Mouse (Mus musculus) stomach, embryonic 15.5 days (tissue): ENCODE measurements around the gene Lmntd1. TPM values are rescaled to one million over a fixed set of nuclear protein-coding genes. Genes with fewer than 3 reads are reported as not detected.
A peak's percentile ranks its signal among the peaks of the same experiment; 100 is the strongest.

ENCODE experiments used
- ATAC-seq: fragments of 200-750 bp; cut with Nextera tagmentation; 2 replicates; pipeline ENCODE4 v1.8.0; 2017; ENCODE audit warnings: low read depth, moderate number of reproducible peaks, moderate TSS enrichment; ENCODE audit not compliant: insufficient read depth, low FRiP score
- H3K27ac ChIP-seq: fragments of 300-500 bp; sonication (generic); 2 replicates; pipeline ENCODE4 v1.5.1; 2015; ENCODE audit warnings: mild to moderate bottlenecking, inconsistent platforms
- H3K27me3 ChIP-seq: fragments of 300-500 bp; sonication (generic); replicated peaks from 2 replicates; pipeline ENCODE4 v1.6.1; 2015; ENCODE audit warnings: inconsistent platforms
- H3K36me3 ChIP-seq: fragments of 300-500 bp; sonication (generic); 2 replicates; pipeline ENCODE4 v1.6.1; 2015; ENCODE audit warnings: inconsistent platforms
- H3K4me1 ChIP-seq: fragments of 300-500 bp; sonication (generic); 2 replicates; pipeline ENCODE4 v1.6.1; 2015; ENCODE audit warnings: inconsistent platforms
- H3K4me2 ChIP-seq: fragments of 300-500 bp; sonication (generic); 2 replicates; pipeline ENCODE4 v1.6.1; 2015; ENCODE audit warnings: mild to moderate bottlenecking, inconsistent platforms
- H3K4me3 ChIP-seq: fragments of 300-500 bp; sonication (generic); replicated peaks from 2 replicates; pipeline ENCODE4 v1.5.1; 2015; ENCODE audit warnings: inconsistent platforms
- H3K9ac ChIP-seq: fragments of 300-500 bp; sonication (generic); 2 replicates; pipeline ENCODE4 v1.6.1; 2015; ENCODE audit warnings: inconsistent platforms
- H3K9me3 ChIP-seq: fragments of 300-500 bp; sonication (generic); 2 replicates; pipeline ENCODE4 v1.6.1; 2016; ENCODE audit warnings: inconsistent platforms
- WGBS: fragments of 180-500 bp; shearing (Covaris S2); methylation state at CpG from one replicate; pipeline ENCODE4 v1.1.7; 2015; 5-methylcytosine and 5-hydroxymethylcytosine counted together
- polyA plus RNA-seq: library from polyadenylated mRNA; unstranded; fragments of >200 nt; fragmentation: Nextera tagmentation; extraction: Ambion mirVana; gene quantifications from 2 replicates; pipeline ENCODE4 v1.2.1, GENCODE M21; 2015

The Lmntd1 gene
- polyA plus RNA-seq, 1 experiment from 2014 or later: 1.3 TPM

DNA sequence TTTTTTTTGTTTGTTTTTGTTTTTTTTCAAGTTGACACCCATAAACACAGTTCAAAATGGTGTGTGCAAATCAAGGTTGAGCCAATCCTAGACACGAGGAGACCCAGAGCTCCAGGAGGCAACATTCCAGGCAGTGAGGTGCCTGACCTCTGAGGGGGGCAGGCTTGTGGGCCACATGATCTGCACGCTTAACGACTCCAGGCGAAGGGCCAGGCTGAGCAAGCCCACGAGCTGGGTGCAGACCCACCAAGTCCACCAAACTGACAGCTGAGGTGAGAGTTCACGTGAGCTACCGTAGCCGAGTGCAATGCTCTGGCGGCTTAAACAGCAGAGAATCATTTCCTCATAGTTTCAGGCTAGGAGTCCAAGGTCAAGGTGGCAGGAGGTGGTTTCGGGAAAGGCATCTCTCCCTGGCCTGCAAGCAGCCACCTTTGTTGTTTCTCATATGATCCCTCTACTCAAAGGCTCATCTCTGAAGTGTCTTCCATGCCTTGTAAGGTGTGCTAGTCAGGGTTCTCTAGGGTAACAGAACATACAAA, 136.7 kb downstream of the Lmntd1 start:
- H3K9me3 ChIP-seq: no peaks in the 10 kb centered on the region
- no peaks in the 10 kb centered on the region for H3K36me3 ChIP-seq
- 0 out of 2 replicates have a peak, but pooled peaks cover 7% of the 10 kb centered on the region for H3K4me1 ChIP-seq
- H3K27ac ChIP-seq: no peak overlapping the region
- WGBS: 51% methylated on average over 10 of the region's 10 CpGs
- H3K4me2 ChIP-seq: no peak overlapping the region
- no peak for ATAC-seq
- H3K4me3 ChIP-seq: no peak overlapping the region
- H3K9ac ChIP-seq: no peak overlapping the region
- no peaks in the 10 kb centered on the region for H3K27me3 ChIP-seq

DNA sequence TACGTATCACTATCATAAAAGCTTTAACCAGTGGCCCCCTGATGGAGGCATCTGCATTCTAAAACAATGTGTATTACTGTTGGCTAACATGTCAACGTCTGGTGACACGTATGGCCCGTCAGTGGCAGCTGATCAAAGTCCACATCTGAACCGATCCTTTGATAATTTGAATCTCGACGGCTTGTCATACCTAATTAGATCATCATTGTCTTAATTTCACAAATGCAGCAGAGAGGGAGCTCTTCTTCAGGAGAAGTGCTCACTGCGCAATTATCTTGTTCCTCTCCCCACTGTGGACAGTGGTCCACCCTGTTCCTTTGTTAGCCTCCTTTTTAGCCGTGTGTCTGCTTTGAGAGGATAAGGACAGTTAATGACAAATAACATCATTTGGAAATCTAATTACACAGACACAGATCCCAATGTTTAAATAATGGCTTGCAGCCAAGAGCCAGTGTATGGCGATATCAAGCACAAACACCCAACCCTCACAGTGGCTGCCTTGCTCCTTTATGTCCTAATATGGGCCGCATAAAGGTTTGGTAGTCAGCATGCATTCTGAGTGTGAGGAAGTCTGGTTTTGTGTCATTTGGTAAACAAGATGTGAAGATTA, 142.4 kb downstream of the Lmntd1 start:
- Histone ChIP-seq H3K36me3 (no peaks in the 10 kb centered on the region), H3K4me1 (no peaks in the 10 kb centered on the region), H3K4me3 (no peak overlapping the region), H3K4me2 (no peak overlapping the region), H3K27ac (no peak overlapping the region), H3K9me3 (no peaks in the 10 kb centered on the region), H3K9ac (no peak overlapping the region), H3K27me3 (no peaks in the 10 kb centered on the region)
- WGBS: 63% methylated on average over 11 of the region's 11 CpGs
- peak; percentile 27; the same call in 1 of the 2 replicates for ATAC-seq

DNA sequence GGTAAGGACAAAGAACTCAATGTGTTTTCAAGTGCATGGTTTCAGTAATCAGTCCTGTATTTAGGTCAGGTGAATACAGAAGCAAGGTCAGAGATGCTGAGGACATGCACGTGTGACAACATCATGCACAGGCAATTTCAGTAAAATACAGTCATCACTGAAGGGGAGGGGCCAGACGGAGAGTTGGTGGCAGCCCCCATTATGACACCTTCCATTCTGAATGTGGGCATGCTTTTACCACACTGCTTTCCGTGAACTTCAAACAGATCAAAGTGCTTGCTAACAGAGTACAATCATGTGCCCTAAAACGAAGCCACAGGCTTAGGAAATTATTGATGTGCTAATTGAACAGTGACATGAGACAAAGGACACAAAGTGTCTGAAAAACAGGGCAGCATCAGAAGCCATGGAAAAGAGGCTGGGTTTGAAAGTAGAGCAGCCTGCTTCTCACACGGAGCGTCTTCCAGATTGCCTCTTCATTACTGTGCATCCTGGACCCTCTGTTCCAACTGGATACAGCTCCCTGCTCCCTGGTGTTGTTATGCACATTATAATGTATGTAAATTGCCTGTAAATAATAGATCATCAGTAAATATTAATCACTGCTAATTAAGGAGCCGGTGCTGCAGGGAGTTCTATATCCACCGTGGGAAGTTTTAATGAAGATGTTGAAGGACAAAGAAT, 144.7 kb downstream of the Lmntd1 start:
- no peak overlapping the region for H3K4me2 ChIP-seq
- H3K27me3 ChIP-seq: no peaks in the 10 kb centered on the region
- 72% methylated on average over 8 of the region's 8 CpGs for WGBS
- H3K27ac ChIP-seq: no peak overlapping the region
- H3K4me3 ChIP-seq: no peak overlapping the region
- no peaks in the 10 kb centered on the region for H3K4me1 ChIP-seq
- no peaks in the 10 kb centered on the region for H3K9me3 ChIP-seq
- H3K36me3 ChIP-seq: no peaks in the 10 kb centered on the region
- no peak overlapping the region for H3K9ac ChIP-seq
- ATAC-seq: no peak

DNA sequence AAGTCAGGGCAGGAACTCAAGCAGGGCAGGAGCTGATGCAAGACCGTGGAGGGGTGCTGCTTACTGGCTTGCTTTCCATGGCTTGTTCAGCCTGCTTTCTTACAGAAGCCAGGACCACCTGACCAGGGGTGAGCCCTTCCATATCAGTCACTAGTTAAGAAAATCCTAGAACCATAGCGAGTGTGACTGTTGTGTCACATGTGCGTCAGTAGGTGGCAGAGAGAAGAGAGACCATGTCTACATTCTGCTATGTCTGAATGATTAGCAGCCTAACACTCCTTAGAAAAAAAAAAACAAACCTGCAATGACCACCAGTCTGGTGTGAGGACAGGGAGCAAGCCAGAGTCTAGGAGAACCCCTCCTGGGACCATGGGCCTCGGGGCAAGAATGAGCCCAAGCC, 150.1 kb downstream of the Lmntd1 start:
- 91% methylated on average over 4 of the region's 4 CpGs for WGBS
- no peak overlapping the region for H3K27ac ChIP-seq
- no peaks in the 10 kb centered on the region for H3K9me3 ChIP-seq
- no peak overlapping the region for H3K9ac ChIP-seq
- H3K4me2 ChIP-seq: no peak overlapping the region
- H3K4me3 ChIP-seq: no peak overlapping the region
- no peaks in the 10 kb centered on the region for H3K36me3 ChIP-seq
- H3K27me3 ChIP-seq: no peaks in the 10 kb centered on the region
- H3K4me1 ChIP-seq: no peaks in the 10 kb centered on the region
- no peak for ATAC-seq

DNA sequence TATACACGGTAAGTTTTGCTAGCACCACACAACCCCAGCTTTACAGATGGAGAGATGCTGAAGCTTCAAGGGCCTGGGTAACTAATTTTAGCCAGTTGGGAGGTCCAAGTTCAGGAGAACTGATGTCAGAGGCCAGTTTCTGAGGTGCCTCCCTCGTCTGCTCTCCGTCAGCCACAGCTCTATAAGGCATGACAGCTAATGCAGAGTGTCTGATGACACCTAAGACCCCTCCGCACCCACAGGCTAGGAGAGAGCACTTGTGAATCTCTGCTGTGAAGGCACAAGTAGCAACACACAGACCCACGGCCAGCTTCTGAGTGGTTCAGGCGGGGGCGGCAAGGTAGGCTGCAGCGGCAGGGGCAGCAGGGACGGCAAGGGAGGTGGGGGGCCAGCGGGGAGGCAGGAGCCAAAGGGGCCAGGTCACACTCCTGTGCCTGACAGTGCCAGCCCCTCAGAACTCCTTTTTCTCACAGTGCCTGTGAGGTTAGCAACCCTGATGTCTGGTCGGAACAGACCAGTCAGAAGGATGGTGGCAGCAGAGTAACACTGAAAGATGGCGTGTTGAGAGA, 151.4 kb downstream of the Lmntd1 start:
- Histone ChIP-seq H3K4me2 (no peak overlapping the region), H3K4me3 (no peak overlapping the region), H3K27me3 (no peaks in the 10 kb centered on the region), H3K9ac (no peak overlapping the region), H3K4me1 (no peaks in the 10 kb centered on the region), H3K27ac (no peak overlapping the region), H3K9me3 (no peaks in the 10 kb centered on the region), H3K36me3 (no peaks in the 10 kb centered on the region)
- no peak for ATAC-seq
- WGBS: 67% methylated on average over 12 of the region's 12 CpGs

DNA sequence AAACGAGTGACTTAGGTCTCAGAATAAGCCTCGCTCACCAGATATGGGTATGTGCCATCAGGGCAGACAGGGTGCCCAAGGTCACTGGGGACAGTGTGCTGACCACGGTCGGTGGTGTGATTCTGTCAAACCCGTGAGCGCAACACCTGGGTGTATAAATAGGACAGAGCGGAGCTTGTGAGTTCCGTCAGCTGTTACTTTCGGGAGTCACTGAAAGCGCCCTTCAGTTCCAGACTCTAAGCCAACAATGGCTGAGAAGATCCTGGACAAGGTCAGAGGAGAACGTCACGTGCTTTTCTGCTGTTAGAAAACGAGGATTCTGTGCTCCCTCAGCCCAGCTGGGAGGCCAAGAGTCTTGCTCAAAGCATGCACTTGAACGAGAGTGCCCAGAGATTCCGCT, 157.1 kb downstream of the Lmntd1 start:
- ATAC-seq: no peak
- no peak overlapping the region for H3K4me2 ChIP-seq
- no peaks in the 10 kb centered on the region for H3K9me3 ChIP-seq
- H3K27me3 ChIP-seq: no peaks in the 10 kb centered on the region
- H3K4me1 ChIP-seq: 0 out of 2 replicates have a peak, but pooled peaks cover 4% of the 10 kb centered on the region
- H3K27ac ChIP-seq: no peak overlapping the region
- H3K9ac ChIP-seq: no peak overlapping the region
- 74% methylated on average over 15 of the region's 15 CpGs for WGBS
- H3K36me3 ChIP-seq: no peaks in the 10 kb centered on the region
- no peak overlapping the region for H3K4me3 ChIP-seq

DNA sequence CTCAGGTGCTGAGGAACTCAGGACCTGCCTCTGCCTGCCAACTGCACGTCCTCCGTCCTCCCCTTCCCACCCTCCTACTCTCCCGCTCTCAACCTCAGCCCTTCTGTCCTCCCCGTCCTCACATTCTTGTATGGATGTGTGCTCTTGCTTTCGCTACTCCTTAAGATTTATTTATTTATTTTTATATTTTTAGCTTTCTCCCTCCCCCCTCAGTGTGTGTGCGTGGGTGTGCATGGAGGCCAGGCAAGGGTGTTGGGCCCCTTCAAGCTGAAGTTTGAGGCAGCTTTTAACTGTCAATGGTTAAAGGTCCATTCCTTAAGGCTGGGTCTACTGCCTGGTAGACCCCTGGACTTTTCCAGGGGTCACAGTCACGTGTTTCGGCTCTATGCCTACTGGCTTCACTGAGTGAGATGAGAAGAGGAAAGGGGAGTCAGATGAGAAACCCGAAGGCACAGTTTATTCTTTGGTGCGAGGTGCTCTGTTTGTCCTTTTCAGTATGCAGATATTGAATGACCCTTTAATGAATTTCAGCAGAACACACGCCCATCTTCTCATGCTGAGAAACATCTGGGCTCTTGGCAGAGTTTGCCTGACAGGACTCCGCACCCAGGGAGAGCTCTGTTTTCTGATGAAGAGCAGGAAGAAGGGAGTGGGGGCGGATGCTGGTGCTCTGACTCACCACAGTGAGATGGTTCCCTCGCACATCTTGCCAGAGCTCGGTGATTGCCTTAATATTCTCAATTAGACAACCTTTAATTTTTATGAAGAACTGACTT, 163.3 kb downstream of the Lmntd1 start:
- Histone ChIP-seq H3K9ac (no peak overlapping the region), H3K4me2 (no peak overlapping the region), H3K4me1 (peaks cover 7% of the 10 kb centered on the region), H3K27me3 (no peaks in the 10 kb centered on the region), H3K27ac (0 out of 2 replicates have a peak overlapping the region, but pooled peaks have one; percentile 35), H3K9me3 (no peaks in the 10 kb centered on the region), H3K4me3 (no peak overlapping the region), H3K36me3 (no peaks in the 10 kb centered on the region)
- 44% methylated on average over 15 of the region's 15 CpGs for WGBS
- ATAC-seq: no peak

DNA sequence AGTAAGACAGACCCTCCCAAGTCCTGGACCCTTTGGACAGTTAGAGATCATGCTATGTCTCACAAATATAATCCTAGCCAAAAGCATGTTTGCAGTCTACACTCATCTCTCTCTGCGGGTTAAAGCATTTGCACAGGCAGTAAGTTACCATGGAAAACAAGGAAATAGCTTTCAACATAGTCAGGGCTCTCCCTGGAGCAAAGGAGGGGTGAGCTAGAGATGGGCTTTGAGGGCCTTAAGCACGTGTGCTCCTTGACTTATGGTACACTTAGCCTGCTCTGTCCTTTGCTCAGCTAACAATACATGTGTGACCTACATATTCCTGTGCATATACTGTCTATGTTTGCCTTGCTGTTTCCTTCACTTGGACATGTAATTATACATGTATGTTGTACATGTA, 165.8 kb downstream of the Lmntd1 start:
- Histone ChIP-seq H3K9ac (no peak overlapping the region), H3K4me3 (no peak overlapping the region), H3K9me3 (no peaks in the 10 kb centered on the region), H3K27me3 (no peaks in the 10 kb centered on the region), H3K4me1 (peaks cover 9% of the 10 kb centered on the region), H3K27ac (no peak overlapping the region), H3K36me3 (no peaks in the 10 kb centered on the region), H3K4me2 (no peak overlapping the region)
- WGBS: 37% methylated on average over 2 of the region's 2 CpGs
- ATAC-seq: no peak

DNA sequence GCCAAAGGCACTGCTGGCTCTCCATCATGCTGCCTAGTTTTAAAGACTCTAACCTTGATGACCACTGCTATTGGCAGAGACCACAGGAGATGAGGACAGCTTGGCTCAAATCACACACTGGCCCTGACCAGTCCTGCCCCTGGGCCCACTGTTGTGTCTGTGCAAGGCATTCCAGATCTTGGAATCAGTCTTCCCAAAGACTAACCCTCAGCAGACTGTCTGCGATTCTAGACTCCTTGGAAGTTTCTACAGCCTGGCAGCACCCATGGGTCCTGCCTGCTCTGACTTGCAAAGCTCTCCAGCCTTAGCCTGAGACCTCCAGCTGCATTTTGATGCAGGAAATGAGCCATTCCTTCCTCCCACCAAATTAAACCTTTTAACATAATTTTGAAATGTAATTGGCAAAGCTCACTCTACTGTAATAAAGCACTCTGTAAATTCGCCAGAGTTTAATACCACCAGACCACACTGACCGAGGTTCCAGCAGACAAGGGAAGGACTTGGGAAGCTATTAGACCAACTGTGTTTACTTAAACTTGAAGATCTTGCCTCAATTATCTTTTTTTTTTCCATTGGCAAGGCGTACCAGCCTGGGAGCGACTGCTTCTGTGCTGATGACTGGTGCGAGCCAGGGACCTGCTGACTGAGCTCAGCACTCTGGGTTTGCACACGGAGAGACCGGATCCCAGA, 168.2 kb downstream of the Lmntd1 start:
- no peak overlapping the region for H3K4me3 ChIP-seq
- H3K27me3 ChIP-seq: no peaks in the 10 kb centered on the region
- H3K4me1 ChIP-seq: peaks cover 11% of the 10 kb centered on the region
- no peaks in the 10 kb centered on the region for H3K36me3 ChIP-seq
- peak overlapping the region; percentile 16; the same call in 1 of the 2 replicates for H3K4me2 ChIP-seq
- H3K27ac ChIP-seq: peak overlapping the region; percentile 61; the same call in 1 of the 2 replicates
- ATAC-seq: no peak; the same call in 1 of the 2 replicates
- 49% methylated on average over 8 of the region's 8 CpGs for WGBS
- no peaks in the 10 kb centered on the region for H3K9me3 ChIP-seq
- H3K9ac ChIP-seq: no peak overlapping the region

DNA sequence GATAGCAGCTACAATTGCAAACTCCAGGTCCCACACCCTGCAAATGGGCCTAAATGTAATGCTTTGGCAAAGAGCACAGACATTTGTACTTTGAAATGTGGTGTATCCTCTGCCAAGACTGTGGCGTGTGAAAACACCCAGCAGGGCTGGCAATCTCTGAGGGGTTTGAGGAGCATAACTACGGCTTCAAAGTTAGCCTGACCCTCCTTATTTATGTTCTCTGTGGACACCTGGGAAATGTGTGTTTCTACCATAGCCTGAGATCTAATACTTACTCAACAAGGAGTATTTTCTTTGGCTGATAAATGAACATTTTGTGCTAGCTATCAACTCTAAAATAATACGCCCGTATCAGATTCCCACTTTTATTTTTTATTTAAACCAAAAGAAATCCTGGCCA, 168.7 kb downstream of the Lmntd1 start:
- WGBS: 46% methylated on average over 4 of the region's 4 CpGs
- Histone ChIP-seq H3K9ac (no peak overlapping the region), H3K4me3 (no peak overlapping the region), H3K4me1 (peaks cover 6% of the 10 kb centered on the region), H3K4me2 (no peak overlapping the region), H3K36me3 (no peaks in the 10 kb centered on the region), H3K9me3 (no peaks in the 10 kb centered on the region), H3K27ac (0 out of 2 replicates have a peak overlapping the region, but pooled peaks have one; percentile 61), H3K27me3 (no peaks in the 10 kb centered on the region)
- ATAC-seq: no peak

DNA sequence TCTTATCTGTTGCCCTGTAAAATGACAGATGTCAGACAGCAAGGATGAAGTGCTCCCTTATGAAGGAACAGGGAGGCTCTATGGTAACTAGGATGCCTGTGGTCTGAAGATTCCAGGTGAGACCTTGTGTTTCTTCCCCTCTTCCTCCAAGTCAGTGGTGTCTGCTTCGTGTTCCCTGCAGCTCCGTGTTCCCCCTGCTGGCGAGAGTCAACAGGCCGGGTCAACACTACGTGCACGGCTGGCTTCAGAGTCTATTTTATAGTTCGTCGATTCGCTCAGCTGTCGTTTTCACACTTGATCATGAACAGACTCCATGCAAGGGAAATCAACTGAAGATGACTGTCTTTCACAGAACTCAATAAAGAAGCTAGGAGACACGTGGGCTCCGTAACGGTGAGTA, 171.3 kb downstream of the Lmntd1 start:
- Histone ChIP-seq H3K36me3 (no peaks in the 10 kb centered on the region), H3K4me1 (peaks cover 6% of the 10 kb centered on the region), H3K9me3 (no peaks in the 10 kb centered on the region), H3K27me3 (no peaks in the 10 kb centered on the region), H3K9ac (no peak overlapping the region), H3K4me3 (no peak overlapping the region), H3K27ac (no peak overlapping the region), H3K4me2 (no peak overlapping the region)
- no peak for ATAC-seq
- WGBS: 44% methylated on average over 13 of the region's 13 CpGs
